Mouse (Mus musculus): ENCODE measurements around the gene Plbd2.

Plbd2 gene

DNA sequence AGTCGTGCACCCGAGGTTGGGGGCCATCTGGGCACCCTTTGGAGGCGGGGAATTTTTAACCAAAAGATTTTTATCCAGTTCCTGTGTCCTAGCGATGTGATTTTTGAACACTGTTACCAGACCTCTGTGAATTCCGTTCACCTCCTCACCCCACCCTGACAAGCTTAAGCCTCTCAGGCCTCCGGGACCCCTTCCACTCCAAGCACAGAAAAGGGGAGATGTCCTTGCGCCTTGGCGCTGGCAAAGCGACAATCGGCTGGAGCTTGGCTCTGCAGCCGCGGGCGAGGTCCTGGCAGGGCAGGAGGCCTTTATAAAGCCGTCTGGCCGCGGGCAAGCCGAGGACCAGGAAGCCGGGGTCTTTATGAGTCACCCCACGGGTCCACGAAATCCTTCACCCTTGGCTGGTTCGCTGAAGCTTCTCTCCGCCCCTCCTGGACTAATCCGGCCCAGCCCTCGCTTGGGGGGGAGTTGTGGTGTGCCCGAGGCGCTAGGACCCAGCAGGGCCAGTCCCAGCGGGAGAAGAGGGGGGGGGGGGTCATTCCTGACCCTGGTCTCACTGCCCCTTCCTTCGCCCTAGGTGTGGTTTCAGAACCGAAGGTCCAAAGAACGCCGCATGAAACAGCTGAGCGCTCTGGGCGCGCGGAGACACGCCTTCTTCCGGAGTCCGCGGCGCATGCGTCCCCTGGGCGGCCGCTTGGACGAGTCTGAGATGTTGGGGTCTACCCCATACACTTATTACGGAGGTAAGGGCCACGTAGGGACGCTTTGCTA is 67.5 kb downstream of the Plbd2 start:
- no peak for TF ChIP-seq CTCF (conservative IDR thresholded peaks at IDR 0.05; ENCODE audit: low read length)
- Histone ChIP-seq H3K27me3 (ENCODE audit: insufficient read depth, low read length) (peaks cover 97% of the 10 kb centered on the region), H3K9me3 (ENCODE audit: low read length) (0 out of 2 replicates have a peak, but pooled peaks cover 3% of the 10 kb centered on the region), H3K4me1 (replicated peaks; ENCODE audit: low read depth, low read length) (peaks cover 85% of the 10 kb centered on the region), H3K36me3 (ENCODE audit: insufficient read depth, low read length) (no peaks in the 10 kb centered on the region), H3K4me3 (replicated peaks; ENCODE audit: low read length) (peak overlapping the region; percentile 74)

DNA sequence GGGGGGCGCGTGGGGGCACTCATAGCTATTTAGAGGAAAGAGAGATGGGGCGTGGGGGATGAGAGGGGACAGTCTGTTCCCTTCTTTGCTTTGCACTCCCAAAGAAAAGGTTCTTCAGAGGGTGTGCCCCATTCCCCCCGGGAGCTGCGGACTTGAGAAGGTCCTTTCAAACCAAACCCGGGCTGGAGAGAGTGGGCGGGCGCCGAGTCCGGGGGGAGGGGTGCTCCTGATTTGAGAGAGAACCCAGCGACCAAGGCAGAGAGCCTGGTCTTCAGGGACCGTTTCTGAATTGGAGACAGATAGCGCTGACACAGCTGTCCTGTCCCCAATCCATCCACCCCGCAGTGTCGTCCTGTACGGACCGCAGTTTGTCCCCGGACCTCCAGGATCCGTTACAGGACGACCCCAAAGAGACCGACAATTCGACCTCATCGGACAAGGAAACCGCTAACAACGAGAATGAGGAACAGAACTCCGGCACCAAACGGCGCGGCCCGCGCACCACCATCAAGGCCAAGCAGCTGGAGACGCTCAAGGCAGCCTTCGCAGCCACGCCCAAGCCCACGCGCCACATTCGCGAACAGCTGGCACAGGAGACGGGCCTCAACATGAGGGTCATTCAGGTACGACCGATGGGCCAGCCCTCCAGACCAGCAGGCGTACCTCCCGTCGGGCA is 68.3 kb downstream of the Plbd2 start:
- Histone ChIP-seq H3K36me3 (ENCODE audit: insufficient read depth, low read length) (no peaks in the 10 kb centered on the region), H3K4me3 (replicated peaks; ENCODE audit: low read length) (peak overlapping the region; percentile 74), H3K9me3 (ENCODE audit: low read length) (0 out of 2 replicates have a peak, but pooled peaks cover 3% of the 10 kb centered on the region), H3K27me3 (ENCODE audit: insufficient read depth, low read length) (peaks cover 98% of the 10 kb centered on the region), H3K4me1 (replicated peaks; ENCODE audit: low read depth, low read length) (peaks cover 86% of the 10 kb centered on the region)
- no peak for TF ChIP-seq NANOG (IDR thresholded peaks at IDR 0.05; ENCODE audit: borderline replicate concordance, low read length)
- no peak for TF ChIP-seq CTCF (conservative IDR thresholded peaks at IDR 0.05; ENCODE audit: low read length)
- TF ChIP-seq POU5F1 (IDR thresholded peaks at IDR 0.05; ENCODE audit: borderline replicate concordance, low read length): no peak

DNA sequence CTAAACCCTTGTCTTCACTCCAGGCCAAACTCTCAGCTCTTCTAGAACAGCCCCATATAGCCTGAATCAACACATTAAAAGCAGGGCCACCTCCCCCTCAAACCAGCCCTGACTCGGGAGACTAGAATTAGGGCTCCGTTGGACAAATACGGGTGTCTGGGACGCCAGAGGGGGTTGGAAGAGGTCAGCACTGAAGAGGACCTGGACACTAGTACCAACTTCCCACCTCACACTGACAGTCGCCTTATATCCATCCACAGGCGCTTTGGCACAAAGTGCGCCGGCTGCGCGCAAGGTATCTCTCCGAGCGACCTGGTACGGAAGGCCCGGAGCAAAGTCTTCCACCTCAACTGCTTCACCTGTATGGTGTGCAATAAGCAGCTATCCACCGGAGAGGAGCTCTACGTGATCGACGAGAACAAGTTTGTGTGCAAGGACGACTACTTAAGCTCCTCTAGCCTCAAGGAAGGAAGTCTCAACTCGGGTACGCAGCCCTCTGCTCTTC is 69.1 kb downstream of the Plbd2 start:
- Histone ChIP-seq H3K4me3 (replicated peaks; ENCODE audit: low read length) (no peak overlapping the region), H3K9me3 (ENCODE audit: low read length) (0 out of 2 replicates have a peak, but pooled peaks cover 3% of the 10 kb centered on the region), H3K36me3 (ENCODE audit: insufficient read depth, low read length) (no peaks in the 10 kb centered on the region), H3K4me1 (replicated peaks; ENCODE audit: low read depth, low read length) (peaks cover 84% of the 10 kb centered on the region), H3K27me3 (ENCODE audit: insufficient read depth, low read length) (peaks cover 98% of the 10 kb centered on the region)
- TF ChIP-seq NANOG (IDR thresholded peaks at IDR 0.05; ENCODE audit: borderline replicate concordance, low read length) (no peak), POU5F1 (IDR thresholded peaks at IDR 0.05; ENCODE audit: borderline replicate concordance, low read length) (no peak), CTCF (conservative IDR thresholded peaks at IDR 0.05; ENCODE audit: low read length) (no peak)

Measured in E14TG2a.4 (cell line).